ENCODE assay signal across 9 mouse cellular contexts in genomic region chr12:49384876-49385630, GRCm38 (mm10). TPM values are rescaled to one million over a fixed set of nuclear protein-coding genes. Genes with fewer than 3 reads are reported as not detected.
DNase-seq lines count a peak whose midpoint lies in the region; ATAC-seq and TF ChIP-seq lines count a peak whose summit lies in the region.
"Had no signal": no experiment of that assay in that cellular context is flagged by ENCODE, and none has a peak within 500 bp of the region (broad histone marks: within the 10 kb centered on the region; RNA-seq: fewer than 3 reads in every experiment).

Gm43517 (plus strand) TSS chr12:49385174.

- DNase-seq in heart, postnatal 4 days = no peak
- DNase-seq in ES-E14 (ENCODE audit: low read depth, low spot score) = no peak
- peak; percentile 85 for DNase-seq in forebrain, postnatal 0 days
- DNase-seq in left cerebral cortex, postnatal 36 days (ENCODE audit: low spot score in 2 of 2) = peak; percentile 62 to 73
- no peak for DNase-seq in cerebellum, adult 11 months

- no peaks in the 10 kb centered on the region for H3K36me3 ChIP-seq in heart, embryonic 12.5 days
- H3K36me3 ChIP-seq in ES-E14 (ENCODE audit: control insufficient read depth, insufficient read depth, low read length, poor library complexity, severe bottlenecking) = no peaks in the 10 kb centered on the region
- peaks cover 9% of the 10 kb centered on the region for H3K36me3 ChIP-seq in forebrain, postnatal 0 days (ENCODE audit: insufficient read depth)
- no peaks in the 10 kb centered on the region for H3K36me3 ChIP-seq in neural tube, embryonic 15.5 days

- in situ Hi-C loops in ES-E14 (cut with MboI; ENCODE audit: low sequenced_read_pairs in 2 of 2, unreplicated experiment in 2 of 2) = no loop called here

- peaks cover 13% of the 10 kb centered on the region for H3K4me1 ChIP-seq in heart, embryonic 12.5 days (replicated peaks)
- H3K4me1 ChIP-seq in ES-E14 (ENCODE audit: control insufficient read depth in 2 of 2, insufficient read depth in 2 of 2, low read length in 2 of 2, poor library complexity in 1 of 2) = no peaks in the 10 kb centered on the region
- H3K4me1 ChIP-seq in forebrain, postnatal 0 days (ENCODE audit: insufficient read depth) = 0 out of 2 replicates have a peak, but pooled peaks cover under 1% of the 10 kb centered on the region
- peaks cover 11% of the 10 kb centered on the region; the same call in 1 of the 2 replicates for H3K4me1 ChIP-seq in neural tube, embryonic 15.5 days

- peak; percentile 36; the same call in 1 of the 2 replicates for ATAC-seq in heart, embryonic 12.5 days (ENCODE audit: insufficient number of reproducible peaks, low FRiP score)
- ATAC-seq in forebrain, postnatal 0 days = peak; percentile 2; the same call in 1 of the 2 replicates
- peak; percentile 43; the same call in 1 of the 2 replicates for ATAC-seq in neural tube, embryonic 15.5 days (ENCODE audit: low FRiP score)
- ATAC-seq in erythroblast, adult 5-6 weeks (replicated peaks; ENCODE audit: low FRiP score, poor library complexity, severe bottlenecking) = no peak

- WGBS in heart, embryonic 12.5 days = 1% methylated on average over 68 of the region's 75 CpGs
- WGBS in forebrain, postnatal 0 days = 3% methylated on average over 73 of the region's 75 CpGs
- under 1% methylated on average over 72 of the region's 75 CpGs for WGBS in neural tube, embryonic 15.5 days

- H3K9me3 ChIP-seq in heart, embryonic 12.5 days (replicated peaks) = peaks cover 7% of the 10 kb centered on the region; the same call in 1 of the 2 replicates
- no peaks in the 10 kb centered on the region for H3K9me3 ChIP-seq in ES-E14 (ENCODE audit: control insufficient read depth, insufficient read depth, low read depth, low read length)
- no peaks in the 10 kb centered on the region for H3K9me3 ChIP-seq in forebrain, postnatal 0 days (ENCODE audit: low read length)
- no peaks in the 10 kb centered on the region for H3K9me3 ChIP-seq in neural tube, embryonic 15.5 days (replicated peaks)

- H3K9ac ChIP-seq in heart, embryonic 12.5 days = no peak within 1 kb of the TSS
- H3K9ac ChIP-seq in ES-E14 (ENCODE audit: insufficient read depth, low read depth, low read length, poor library complexity, severe bottlenecking) = peak within 1 kb of the TSS; percentile 9; the same call in 1 of the 2 replicates
- H3K9ac ChIP-seq in forebrain, postnatal 0 days = peak within 1 kb of the TSS; percentile 99
- no peak within 1 kb of the TSS for H3K9ac ChIP-seq in neural tube, embryonic 15.5 days (replicated peaks)

- intact Hi-C loops in left cerebral cortex, postnatal 36 days (cut with DNase I) = loop anchor here (5.0 kb wide), 1 partner anchor 562 kb away; no protein-coding TSS in a partner anchor

- peak; percentile 27; the same call in 1 of the 2 replicates for TF ChIP-seq CTCF in forebrain, postnatal 0 days (IDR thresholded peaks at IDR 0.05; ENCODE audit: low read depth)

- H3K4me2 ChIP-seq in heart, embryonic 12.5 days = peak within 1 kb of the TSS; percentile 79
- H3K4me2 ChIP-seq in forebrain, postnatal 0 days (ENCODE audit: low read depth) = peak within 1 kb of the TSS; percentile 70
- peak within 1 kb of the TSS; percentile 40 for H3K4me2 ChIP-seq in neural tube, embryonic 15.5 days

- peaks cover 65% of the 10 kb centered on the region for H3K27me3 ChIP-seq in heart, embryonic 12.5 days (replicated peaks)
- no peaks in the 10 kb centered on the region for H3K27me3 ChIP-seq in forebrain, postnatal 0 days (ENCODE audit: insufficient read depth, low read length)
- peaks cover 68% of the 10 kb centered on the region for H3K27me3 ChIP-seq in neural tube, embryonic 15.5 days (replicated peaks)

- H3K27ac ChIP-seq in heart, embryonic 12.5 days (ENCODE audit: poor library complexity, severe bottlenecking) = no peak within 1 kb of the TSS
- H3K27ac ChIP-seq in ES-E14 (ENCODE audit: insufficient read depth, low read depth, low read length, poor library complexity, severe bottlenecking) = no peak within 1 kb of the TSS
- H3K27ac ChIP-seq in forebrain, postnatal 0 days (ENCODE audit: low read depth, low read length) = peak within 1 kb of the TSS; percentile 100
- H3K27ac ChIP-seq in neural tube, embryonic 15.5 days (replicated peaks) = no peak within 1 kb of the TSS

- H3K4me3 ChIP-seq in heart, embryonic 12.5 days = peak within 1 kb of the TSS; percentile 53
- H3K4me3 ChIP-seq in ES-E14 (ENCODE audit: insufficient read depth in 1 of 2, low read depth in 1 of 2, low read length in 2 of 2, poor library complexity in 1 of 2, severe bottlenecking in 1 of 2) = peak within 1 kb of the TSS; percentile 82 to 89
- H3K4me3 ChIP-seq in forebrain, postnatal 0 days (ENCODE audit: low read depth, low read length) = peak within 1 kb of the TSS; percentile 83
- 0 out of 2 replicates have a peak within 1 kb of the TSS, but pooled peaks have one; percentile 19 for H3K4me3 ChIP-seq in neural tube, embryonic 15.5 days (replicated peaks)

TF ChIP-seq in ES-E14, 5 proteins besides CTCF, POLR2A, EP300 and RAD21:
- TF ChIP-seq ZNF384 (IDR thresholded peaks at IDR 0.05; ENCODE audit: low read depth, low read length) = no peak
- peak; percentile 71 for TF ChIP-seq CHD2 (IDR thresholded peaks at IDR 0.05; ENCODE audit: low read depth, low read length)

RNA-seq across cellular contexts. Expression of gene Gm43517, which starts in this region (rescaled TPM):
- polyA plus RNA-seq in heart, embryonic 12.5 days (2016; fragmentation: Nextera tagmentation; extraction: Ambion mirVana) = not detected in 2 replicates
- total RNA-seq in heart, postnatal 4 days (2021) = not detected
- not detected in 2 replicates for total RNA-seq in ES-E14 (2012; rRNA removed)
- total RNA-seq in forebrain, postnatal 0 days (2014; rRNA removed) = 16.1 and 16.8 TPM in 2 replicates
- 0.53 and 0.85 TPM in 2 replicates for polyA plus RNA-seq in forebrain, postnatal 0 days (2015; fragmentation: Nextera tagmentation; extraction: Ambion mirVana)
- 10 to 100 TPM in 1 of 2 experiments, 1 to 10 TPM in 1; 4.7 to 11.3 TPM for total RNA-seq in left cerebral cortex, postnatal 36 days (2021)
- polyA plus RNA-seq in neural tube, embryonic 15.5 days (2015; fragmentation: Nextera tagmentation; extraction: Ambion mirVana) = not detected in 2 replicates
- not detected in 2 replicates for total RNA-seq in erythroblast, adult 5-6 weeks (2015; ENCODE audit: low replicate concordance)
- total RNA-seq in erythroblast, adult 5-6 weeks (2017; ENCODE audit: low replicate concordance) = not detected in 2 replicates
- polyA plus RNA-seq: spleen, adult 2 months had no signal

Comparison
In these comparisons a context has a peak if more than half of its experiments do, and no peak if none do; other contexts are left out.
1. Peak in ATAC-seq, H3K4me3 ChIP-seq and H3K4me2 ChIP-seq in heart, embryonic 12.5 days; RNA of the gene not detected or under 1 TPM.
2. Peak in ATAC-seq, H3K4me3 ChIP-seq and H3K4me2 ChIP-seq in neural tube, embryonic 15.5 days; RNA of the gene not detected or under 1 TPM.
3. H3K4me3 ChIP-seq: peak in every context shown above with its lines; median percentile 86 in ES-E14; 83 in forebrain, postnatal 0 days; 53 in heart, embryonic 12.5 days; 19 in neural tube, embryonic 15.5 days.
4. H3K9ac ChIP-seq: peak in ES-E14 (single experiment) and forebrain, postnatal 0 days (single experiment); none in heart, embryonic 12.5 days (single experiment) and neural tube, embryonic 15.5 days (single experiment).
5. DNase-seq: peak in forebrain, postnatal 0 days (single experiment) and left cerebral cortex, postnatal 36 days (2 of 2); none in heart, postnatal 4 days (single experiment), ES-E14 (single experiment) and cerebellum, adult 11 months (single experiment).
6. Peak in every context shown above with its lines, with median percentiles within 50 percentile points of each other: H3K4me2 ChIP-seq.